Mouse (Mus musculus) lung, postnatal 0 days (tissue): ENCODE data around the gene Cdx2. TPM values are rescaled to one million over a fixed set of nuclear protein-coding genes. Genes with fewer than 3 reads are reported as not detected.

Experiments used
- ATAC-seq: fragments of 200-750 bp; cut with Nextera tagmentation; 2 replicates; pipeline ENCODE4 v1.8.0; 2017; ENCODE audit warnings: moderate library complexity
- DNase-seq: peaks from one replicate; pipeline ENCODE4 v3.0.0-alpha.2; 2016; ENCODE audit warnings: low spot score
- H3K27ac ChIP-seq: fragments of 300-500 bp; sonication (generic); 2 replicates; pipeline ENCODE4 v1.5.1; 2014; ENCODE audit warnings: antibody characterized with exemption, mild to moderate bottlenecking, low read length, mixed read lengths
- H3K27me3 ChIP-seq: fragments of 300-500 bp; sonication (generic); replicated peaks from 2 replicates; pipeline ENCODE4 v1.6.1; 2014; ENCODE audit warnings: low read length, mixed read lengths; ENCODE audit not compliant: insufficient read depth
- H3K36me3 ChIP-seq: fragments of 300-500 bp; sonication (generic); 2 replicates; pipeline ENCODE4 v1.6.1; 2014; ENCODE audit warnings: low read length, mixed read lengths; ENCODE audit not compliant: insufficient read depth
- H3K4me1 ChIP-seq: fragments of 300-500 bp; sonication (generic); 2 replicates; pipeline ENCODE4 v1.6.1; 2014; ENCODE audit warnings: antibody characterized with exemption, low read depth, low read length, mixed read lengths; ENCODE audit not compliant: insufficient read depth
- H3K4me2 ChIP-seq: fragments of 300-500 bp; sonication (generic); replicated peaks from 2 replicates; pipeline ENCODE4 v1.6.1; 2014; ENCODE audit warnings: low read depth, mild to moderate bottlenecking, low read length, moderate library complexity, mixed read lengths
- H3K4me3 ChIP-seq: fragments of 300-500 bp; sonication (generic); 2 replicates; pipeline ENCODE4 v1.5.1; 2014; ENCODE audit warnings: low read depth, low read length
- H3K9ac ChIP-seq: fragments of 300-500 bp; sonication (generic); replicated peaks from 2 replicates; pipeline ENCODE4 v1.6.1; 2014; ENCODE audit warnings: low read depth, mild to moderate bottlenecking
- H3K9me3 ChIP-seq: fragments of 300-500 bp; sonication (generic); 2 replicates; pipeline ENCODE4 v1.6.1; 2016; ENCODE audit warnings: low read length, mixed read lengths
- CTCF ChIP-seq: IDR thresholded peaks from 2 replicates; pipeline ENCODE4 v1.5.1; 2016; ENCODE audit warnings: antibody characterized with exemption, mild to moderate bottlenecking
- EP300 ChIP-seq: IDR thresholded peaks from 2 replicates; pipeline ENCODE4 v1.6.1; 2016; ENCODE audit warnings: antibody characterized with exemption, mild to moderate bottlenecking, control low read depth
- WGBS: fragments of 180-500 bp; shearing (Covaris S2); extraction: QIAGEN DNeasy Blood & Tissue Kit; methylation state at CpG from one replicate; pipeline ENCODE4 v1.1.7; 2014; 5-methylcytosine and 5-hydroxymethylcytosine counted together
- polyA plus RNA-seq: library from polyadenylated mRNA; unstranded; fragments of >200 nt; fragmentation: Nextera tagmentation; extraction: Ambion mirVana; gene quantifications from 2 replicates; pipeline ENCODE4 v1.2.1, GENCODE M21; 2015

Gene Cdx2
- polyA plus RNA-seq, 1 experiment from 2014 or later = not detected

DNA sequence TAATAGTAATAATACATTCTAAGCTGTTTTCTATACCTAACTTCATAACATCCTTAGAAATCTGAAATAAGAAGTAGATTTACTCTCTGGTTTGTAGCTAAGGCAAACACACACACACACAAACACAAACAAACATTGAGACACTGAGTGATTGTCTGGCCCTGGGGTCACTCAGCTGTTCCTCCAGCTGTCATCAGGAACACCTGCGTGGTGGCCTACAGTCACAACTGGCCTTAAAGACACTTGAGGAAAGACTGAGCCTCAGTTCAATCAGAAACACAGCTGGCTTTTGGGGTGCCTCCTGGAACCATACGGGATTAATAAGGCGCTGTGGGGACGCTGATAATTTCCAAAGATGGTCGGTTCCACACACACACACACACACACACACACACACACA lies 9.8 kb downstream of the Cdx2 start:
- 49% methylated on average over 5 of the region's 5 CpGs for WGBS
- Histone ChIP-seq H3K9me3 (no peaks in the 10 kb centered on the region), H3K4me2 (no peak overlapping the region), H3K36me3 (no peaks in the 10 kb centered on the region), H3K4me3 (no peak overlapping the region), H3K4me1 (no peaks in the 10 kb centered on the region), H3K27me3 (peaks cover 77% of the 10 kb centered on the region), H3K27ac (no peak overlapping the region), H3K9ac (no peak overlapping the region)
- TF ChIP-seq CTCF (no peak), EP300 (no peak)
- no peak for ATAC-seq
- DNase-seq = no peak

GRCm38 (mm10) chr5:147294121-147294520 lies 12.9 kb downstream of the Cdx2 start:
- Histone ChIP-seq H3K4me1 (no peaks in the 10 kb centered on the region), H3K27ac (no peak overlapping the region), H3K36me3 (no peaks in the 10 kb centered on the region), H3K27me3 (peaks cover 52% of the 10 kb centered on the region), H3K4me3 (no peak overlapping the region), H3K9me3 (no peaks in the 10 kb centered on the region), H3K9ac (no peak overlapping the region), H3K4me2 (no peak overlapping the region)
- peak; percentile 11 for DNase-seq
- TF ChIP-seq CTCF (peak; percentile 54), EP300 (no peak)
- ATAC-seq = no peak
- WGBS = 11% methylated on average over 20 of the region's 20 CpGs

GRCm38 (mm10) chr5:147293127-147293910 lies 13.8 kb downstream of the Cdx2 start:
- TF ChIP-seq CTCF = peak; percentile 90
- TF ChIP-seq EP300 = no peak
- H3K36me3 ChIP-seq = no peaks in the 10 kb centered on the region
- DNase-seq (peak; percentile 77), ATAC-seq (peak; percentile 56)
- H3K9ac ChIP-seq = no peak overlapping the region
- no peak overlapping the region for H3K4me3 ChIP-seq
- no peaks in the 10 kb centered on the region for H3K9me3 ChIP-seq
- no peak overlapping the region for H3K27ac ChIP-seq
- WGBS = 20% methylated on average over 18 of the region's 18 CpGs
- no peak overlapping the region for H3K4me2 ChIP-seq
- H3K27me3 ChIP-seq = peaks cover 52% of the 10 kb centered on the region
- no peaks in the 10 kb centered on the region for H3K4me1 ChIP-seq

GRCm38 (mm10) chr5:147292506-147293120 lies 14.5 kb downstream of the Cdx2 start:
- no peak overlapping the region for H3K27ac ChIP-seq
- TF ChIP-seq EP300 (no peak), CTCF (no peak)
- ATAC-seq (no peak), DNase-seq (no peak)
- H3K9ac ChIP-seq = no peak overlapping the region
- H3K9me3 ChIP-seq = no peaks in the 10 kb centered on the region
- WGBS = 25% methylated on average over 13 of the region's 13 CpGs
- no peak overlapping the region for H3K4me2 ChIP-seq
- no peak overlapping the region for H3K4me3 ChIP-seq
- H3K27me3 ChIP-seq = peaks cover 46% of the 10 kb centered on the region
- H3K36me3 ChIP-seq = no peaks in the 10 kb centered on the region
- no peaks in the 10 kb centered on the region for H3K4me1 ChIP-seq

- no peak overlapping the region for H3K4me3 ChIP-seq
- no peaks in the 10 kb centered on the region for H3K9me3 ChIP-seq
- WGBS = 21% methylated on average over 16 of the region's 16 CpGs
- no peaks in the 10 kb centered on the region for H3K4me1 ChIP-seq
- H3K4me2 ChIP-seq = no peak overlapping the region
- H3K27me3 ChIP-seq = peaks cover 42% of the 10 kb centered on the region
- H3K36me3 ChIP-seq = no peaks in the 10 kb centered on the region
- DNase-seq = no peak
- no peak for TF ChIP-seq EP300
- no peak for TF ChIP-seq CTCF
- ATAC-seq = no peak
- no peak overlapping the region for H3K27ac ChIP-seq
- no peak overlapping the region for H3K9ac ChIP-seq
Observed at GRCm38 (mm10) chr5:147291764-147292505, 15.1 kb downstream of the Cdx2 start.

GRCm38 (mm10) chr5:147284365-147284764 lies 22.7 kb downstream of the Cdx2 start:
- WGBS = 68% methylated on average over 4 of the region's 4 CpGs
- Histone ChIP-seq H3K4me2 (no peak overlapping the region), H3K9me3 (no peaks in the 10 kb centered on the region), H3K27me3 (peaks cover 11% of the 10 kb centered on the region; the same call in 1 of the 2 replicates), H3K4me3 (no peak overlapping the region), H3K4me1 (no peaks in the 10 kb centered on the region), H3K9ac (no peak overlapping the region), H3K36me3 (no peaks in the 10 kb centered on the region), H3K27ac (no peak overlapping the region)
- ATAC-seq (no peak), DNase-seq (no peak)
- 0 out of 2 replicates have a peak, but pooled peaks have one; percentile 21 for TF ChIP-seq CTCF
- TF ChIP-seq EP300 = no peak
